Mouse (Mus musculus) forebrain, embryonic 15.5 days (tissue): Measurements from ENCODE around the gene Vrk3. TPM values are rescaled to one million over a fixed set of nuclear protein-coding genes. Genes with fewer than 3 reads are reported as not detected.

Experiments used
- ATAC-seq: fragments of 200-750 bp; cut with Nextera tagmentation; replicated peaks from 2 replicates; pipeline ENCODE4 v1.8.0; 2017; ENCODE audit warnings: mild to moderate bottlenecking, moderate TSS enrichment, moderate library complexity
- H3K27ac ChIP-seq: fragments of 300-500 bp; sonication (generic); replicated peaks from 2 replicates; pipeline ENCODE4 v1.5.1; 2015; ENCODE audit warnings: mild to moderate bottlenecking, inconsistent platforms
- H3K27me3 ChIP-seq: fragments of 300-500 bp; sonication (generic); 2 replicates; pipeline ENCODE4 v1.6.1; 2015; ENCODE audit warnings: inconsistent platforms
- H3K36me3 ChIP-seq: fragments of 300-500 bp; sonication (generic); 2 replicates; pipeline ENCODE4 v1.6.1; 2015; ENCODE audit warnings: mild to moderate bottlenecking, inconsistent platforms
- H3K4me1 ChIP-seq: fragments of 300-500 bp; sonication (generic); 2 replicates; pipeline ENCODE4 v1.6.1; 2015; ENCODE audit warnings: inconsistent platforms
- H3K4me2 ChIP-seq: fragments of 300-500 bp; sonication (generic); replicated peaks from 2 replicates; pipeline ENCODE4 v1.6.1; 2015; ENCODE audit warnings: mild to moderate bottlenecking, inconsistent platforms
- H3K4me3 ChIP-seq: fragments of 300-500 bp; sonication (generic); 2 replicates; pipeline ENCODE4 v1.5.1; 2015; ENCODE audit warnings: mild to moderate bottlenecking, inconsistent platforms
- H3K9ac ChIP-seq: fragments of 300-500 bp; sonication (generic); replicated peaks from 2 replicates; pipeline ENCODE4 v1.6.1; 2015; ENCODE audit warnings: mild to moderate bottlenecking, inconsistent platforms
- H3K9me3 ChIP-seq: fragments of 300-500 bp; sonication (generic); 2 replicates; pipeline ENCODE4 v1.6.1; 2016; ENCODE audit warnings: inconsistent platforms
- WGBS: fragments of 180-500 bp; shearing (Covaris S2); methylation state at CpG from one replicate; pipeline ENCODE4 v1.1.7; 2015; ENCODE audit warnings: mixed read lengths; 5-methylcytosine and 5-hydroxymethylcytosine counted together
- polyA plus RNA-seq: library from polyadenylated mRNA; unstranded; fragments of >200 nt; fragmentation: Nextera tagmentation; extraction: Ambion mirVana; gene quantifications from 2 replicates; pipeline ENCODE4 v1.2.1, GENCODE M21; 2015

The Vrk3 gene
- polyA plus RNA-seq, 1 experiment from 2014 or later: 37.2 TPM

- H3K4me1 ChIP-seq: no peaks in the 10 kb centered on the region
- no peak overlapping the region for H3K4me2 ChIP-seq
- no peak overlapping the region for H3K4me3 ChIP-seq
- H3K36me3 ChIP-seq: peaks cover 33% of the 10 kb centered on the region
- no peak overlapping the region for H3K9ac ChIP-seq
- ATAC-seq: no peak
- H3K9me3 ChIP-seq: no peaks in the 10 kb centered on the region
- 19% methylated on average over 6 of the region's 6 CpGs for WGBS
- H3K27me3 ChIP-seq: no peaks in the 10 kb centered on the region
- no peak overlapping the region for H3K27ac ChIP-seq
These were observed 21.9 kb downstream of the Vrk3 start for GRCm38 (mm10) chr7:44770046-44770578.

- no peaks in the 10 kb centered on the region for H3K27me3 ChIP-seq
- H3K9ac ChIP-seq: no peak overlapping the region
- no peaks in the 10 kb centered on the region for H3K4me1 ChIP-seq
- H3K36me3 ChIP-seq: peaks cover 27% of the 10 kb centered on the region
- H3K4me3 ChIP-seq: no peak overlapping the region
- H3K27ac ChIP-seq: no peak overlapping the region
- WGBS: 94% methylated on average over 8 of the region's 8 CpGs
- H3K9me3 ChIP-seq: no peaks in the 10 kb centered on the region
- no peak for ATAC-seq
- no peak overlapping the region for H3K4me2 ChIP-seq
These were observed 24.5 kb downstream of the Vrk3 start for GRCm38 (mm10) chr7:44772591-44773204.

- no peak overlapping the region for H3K4me2 ChIP-seq
- H3K4me1 ChIP-seq: no peaks in the 10 kb centered on the region
- H3K36me3 ChIP-seq: peaks cover 12% of the 10 kb centered on the region; the same call in 1 of the 2 replicates
- WGBS: 91% methylated on average over 9 of the region's 9 CpGs
- no peak overlapping the region for H3K9ac ChIP-seq
- H3K27ac ChIP-seq: no peak overlapping the region
- no peaks in the 10 kb centered on the region for H3K9me3 ChIP-seq
- no peaks in the 10 kb centered on the region for H3K27me3 ChIP-seq
- ATAC-seq: no peak
- no peak overlapping the region for H3K4me3 ChIP-seq
These were observed 28.8 kb downstream of the Vrk3 start for GRCm38 (mm10) chr7:44776849-44777498.

- Histone ChIP-seq H3K27me3 (no peaks in the 10 kb centered on the region), H3K36me3 (peaks cover 12% of the 10 kb centered on the region; the same call in 1 of the 2 replicates), H3K9ac (no peak overlapping the region), H3K4me3 (no peak overlapping the region), H3K9me3 (no peaks in the 10 kb centered on the region), H3K27ac (no peak overlapping the region), H3K4me1 (no peaks in the 10 kb centered on the region), H3K4me2 (no peak overlapping the region)
- WGBS: 91% methylated on average over 8 of the region's 8 CpGs
- no peak for ATAC-seq
These were observed 31.9 kb downstream of the Vrk3 start for GRCm38 (mm10) chr7:44780101-44780500.

GRCm38 (mm10) chr7:44789531-44789930 lies 41.3 kb downstream of the Vrk3 start:
- Histone ChIP-seq H3K4me1 (no peaks in the 10 kb centered on the region), H3K27me3 (no peaks in the 10 kb centered on the region), H3K9ac (no peak overlapping the region), H3K27ac (no peak overlapping the region), H3K36me3 (no peaks in the 10 kb centered on the region), H3K9me3 (no peaks in the 10 kb centered on the region), H3K4me3 (no peak overlapping the region), H3K4me2 (no peak overlapping the region)
- 72% methylated on average over 3 of the region's 3 CpGs for WGBS
- ATAC-seq: no peak

GRCm38 (mm10) chr7:44790066-44790465 lies 41.9 kb downstream of the Vrk3 start:
- Histone ChIP-seq H3K9ac (no peak overlapping the region), H3K9me3 (no peaks in the 10 kb centered on the region), H3K36me3 (no peaks in the 10 kb centered on the region), H3K4me2 (no peak overlapping the region), H3K27ac (no peak overlapping the region), H3K4me1 (no peaks in the 10 kb centered on the region), H3K27me3 (no peaks in the 10 kb centered on the region), H3K4me3 (no peak overlapping the region)
- WGBS: 55% methylated on average over 4 of the region's 4 CpGs
- no peak for ATAC-seq

- H3K4me2 ChIP-seq: no peak overlapping the region
- H3K9ac ChIP-seq: no peak overlapping the region
- H3K27ac ChIP-seq: no peak overlapping the region
- ATAC-seq: no peak
- no peaks in the 10 kb centered on the region for H3K4me1 ChIP-seq
- no peak overlapping the region for H3K4me3 ChIP-seq
- no peaks in the 10 kb centered on the region for H3K9me3 ChIP-seq
- no peaks in the 10 kb centered on the region for H3K36me3 ChIP-seq
- no peaks in the 10 kb centered on the region for H3K27me3 ChIP-seq
- 83% methylated on average over 6 of the region's 6 CpGs for WGBS
These were observed 44.6 kb downstream of the Vrk3 start for GRCm38 (mm10) chr7:44792781-44793180.

- H3K9ac ChIP-seq: no peak overlapping the region
- no peak for ATAC-seq
- no peak overlapping the region for H3K4me2 ChIP-seq
- H3K36me3 ChIP-seq: no peaks in the 10 kb centered on the region
- H3K4me1 ChIP-seq: no peaks in the 10 kb centered on the region
- no peak overlapping the region for H3K4me3 ChIP-seq
- no peaks in the 10 kb centered on the region for H3K27me3 ChIP-seq
- no peaks in the 10 kb centered on the region for H3K9me3 ChIP-seq
- no peak overlapping the region for H3K27ac ChIP-seq
- 86% methylated on average over 2 of the region's 2 CpGs for WGBS
These were observed 60.7 kb downstream of the Vrk3 start for GRCm38 (mm10) chr7:44808927-44809326.

GRCm38 (mm10) chr7:44809466-44809865 lies 61.3 kb downstream of the Vrk3 start:
- no peaks in the 10 kb centered on the region for H3K27me3 ChIP-seq
- no peak overlapping the region for H3K4me2 ChIP-seq
- 94% methylated on average over 3 of the region's 3 CpGs for WGBS
- no peaks in the 10 kb centered on the region for H3K9me3 ChIP-seq
- H3K36me3 ChIP-seq: no peaks in the 10 kb centered on the region
- H3K4me3 ChIP-seq: no peak overlapping the region
- ATAC-seq: no peak
- no peak overlapping the region for H3K9ac ChIP-seq
- H3K27ac ChIP-seq: no peak overlapping the region
- no peaks in the 10 kb centered on the region for H3K4me1 ChIP-seq

- Histone ChIP-seq H3K36me3 (no peaks in the 10 kb centered on the region), H3K4me2 (no peak overlapping the region), H3K4me1 (peaks cover 8% of the 10 kb centered on the region), H3K9me3 (no peaks in the 10 kb centered on the region), H3K27ac (no peak overlapping the region), H3K9ac (no peak overlapping the region), H3K27me3 (no peaks in the 10 kb centered on the region), H3K4me3 (no peak overlapping the region)
- no peak for ATAC-seq
- 75% methylated on average over 4 of the region's 4 CpGs for WGBS
These were observed 62.2 kb downstream of the Vrk3 start for GRCm38 (mm10) chr7:44810365-44810764.

- Histone ChIP-seq H3K4me2 (no peak overlapping the region), H3K27ac (no peak overlapping the region), H3K36me3 (no peaks in the 10 kb centered on the region), H3K9ac (no peak overlapping the region), H3K27me3 (no peaks in the 10 kb centered on the region), H3K4me3 (no peak overlapping the region), H3K4me1 (peaks cover 10% of the 10 kb centered on the region), H3K9me3 (no peaks in the 10 kb centered on the region)
- WGBS: 92% methylated on average over 7 of the region's 7 CpGs
- ATAC-seq: no peak
These were observed 62.8 kb downstream of the Vrk3 start for GRCm38 (mm10) chr7:44810819-44811557.

- Histone ChIP-seq H3K4me2 (no peak overlapping the region), H3K36me3 (no peaks in the 10 kb centered on the region), H3K9me3 (no peaks in the 10 kb centered on the region), H3K9ac (no peak overlapping the region), H3K27me3 (no peaks in the 10 kb centered on the region), H3K4me3 (no peak overlapping the region), H3K27ac (no peak overlapping the region), H3K4me1 (peaks cover 22% of the 10 kb centered on the region)
- 91% methylated on average over 20 of the region's 20 CpGs for WGBS
- ATAC-seq: no peak
These were observed 64.6 kb downstream of the Vrk3 start for GRCm38 (mm10) chr7:44812651-44813325.
